Mouse (Mus musculus) midbrain, embryonic 15.5 days (tissue): ENCODE results near the gene Mlx. TPM values are rescaled to one million over a fixed set of nuclear protein-coding genes. Genes with fewer than 3 reads are reported as not detected.
A peak's percentile ranks its signal among the peaks of the same experiment; 100 is the strongest.

Experiments used
- ATAC-seq: fragments of 200-750 bp; cut with Nextera tagmentation; replicated peaks from 2 replicates; pipeline ENCODE4 v1.8.0; 2017; ENCODE audit warnings: moderate TSS enrichment
- H3K27ac ChIP-seq: fragments of 300-500 bp; sonication (generic); 2 replicates; pipeline ENCODE4 v1.5.1; 2015; ENCODE audit warnings: mild to moderate bottlenecking, inconsistent platforms
- H3K27me3 ChIP-seq: fragments of 300-500 bp; sonication (generic); replicated peaks from 2 replicates; pipeline ENCODE4 v1.6.1; 2015; ENCODE audit warnings: inconsistent platforms
- H3K36me3 ChIP-seq: fragments of 300-500 bp; sonication (generic); replicated peaks from 2 replicates; pipeline ENCODE4 v1.6.1; 2015; ENCODE audit warnings: inconsistent platforms
- H3K4me1 ChIP-seq: fragments of 300-500 bp; sonication (generic); 2 replicates; pipeline ENCODE4 v1.6.1; 2015; ENCODE audit warnings: inconsistent platforms
- H3K4me2 ChIP-seq: fragments of 300-500 bp; sonication (generic); 2 replicates; pipeline ENCODE4 v1.6.1; 2015; ENCODE audit warnings: inconsistent platforms, mild to moderate bottlenecking, moderate library complexity
- H3K4me3 ChIP-seq: fragments of 300-500 bp; sonication (generic); 2 replicates; pipeline ENCODE4 v1.5.1; 2015; ENCODE audit warnings: mild to moderate bottlenecking, inconsistent platforms
- H3K9ac ChIP-seq: fragments of 300-500 bp; sonication (generic); 2 replicates; pipeline ENCODE4 v1.6.1; 2015; ENCODE audit warnings: mild to moderate bottlenecking, inconsistent platforms
- H3K9me3 ChIP-seq: fragments of 300-500 bp; sonication (generic); 2 replicates; pipeline ENCODE4 v1.6.1; 2016; ENCODE audit warnings: inconsistent platforms
- WGBS: fragments of 180-500 bp; shearing (Covaris S2); methylation state at CpG from one replicate; pipeline ENCODE4 v1.1.7; 2015; ENCODE audit warnings: mixed read lengths; 5-methylcytosine and 5-hydroxymethylcytosine counted together
- polyA plus RNA-seq: library from polyadenylated mRNA; unstranded; fragments of >200 nt; fragmentation: Nextera tagmentation; extraction: Ambion mirVana; gene quantifications from 2 replicates; pipeline ENCODE4 v1.2.1, GENCODE M21; 2015

Gene Mlx
- polyA plus RNA-seq, 1 experiment from 2014 or later: 103 TPM

DNA sequence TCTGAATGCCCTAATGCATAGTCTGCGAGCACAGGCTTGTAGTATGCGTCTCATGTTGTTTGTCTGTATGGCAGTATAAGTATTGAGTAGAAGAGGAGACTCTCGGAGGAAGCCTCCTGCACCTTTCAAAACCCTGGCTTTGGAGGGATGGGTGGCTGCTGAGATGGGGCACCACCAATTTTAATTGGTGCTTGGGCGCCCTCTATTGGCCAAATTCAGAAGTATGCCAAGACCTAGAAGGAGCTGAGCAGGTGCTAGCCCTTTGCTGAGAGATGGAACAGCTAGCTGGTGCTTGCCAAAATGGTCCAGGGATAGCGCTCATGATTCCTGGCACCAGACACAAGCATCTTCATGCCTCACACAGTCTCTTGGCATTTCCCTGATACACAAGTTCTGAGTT, 29.2 kb upstream of the Mlx start:
- Histone ChIP-seq H3K27ac (no peak overlapping the region), H3K27me3 (no peaks in the 10 kb centered on the region), H3K9ac (no peak overlapping the region), H3K4me3 (no peak overlapping the region), H3K4me2 (no peak overlapping the region), H3K9me3 (no peaks in the 10 kb centered on the region), H3K36me3 (peaks cover 61% of the 10 kb centered on the region), H3K4me1 (no peaks in the 10 kb centered on the region)
- WGBS: 35% methylated on average over 5 of the region's 5 CpGs
- ATAC-seq: no peak

DNA sequence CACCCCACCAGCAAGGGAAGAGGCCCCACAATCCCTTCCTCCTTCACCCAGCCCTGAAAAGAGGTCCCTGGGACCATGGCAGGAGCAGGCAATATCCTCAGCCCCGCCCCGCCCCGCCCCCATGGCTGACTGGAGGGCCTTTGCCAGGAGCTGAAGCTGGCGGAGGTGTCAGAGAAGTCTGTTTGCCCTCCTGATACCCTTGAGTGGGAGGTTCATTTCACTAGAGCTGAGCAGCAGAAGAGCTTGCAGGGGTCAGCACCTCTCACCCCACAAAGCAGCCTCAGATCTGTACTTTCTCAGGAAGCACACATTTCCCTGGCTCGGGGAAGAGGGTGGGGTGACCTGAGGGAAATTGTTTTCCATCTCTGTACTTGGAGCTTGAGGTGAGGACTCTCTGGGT, 28.4 kb upstream of the Mlx start:
- Histone ChIP-seq H3K9me3 (no peaks in the 10 kb centered on the region), H3K27me3 (no peaks in the 10 kb centered on the region), H3K9ac (no peak overlapping the region), H3K4me3 (no peak overlapping the region), H3K4me2 (no peak overlapping the region), H3K36me3 (peaks cover 60% of the 10 kb centered on the region), H3K27ac (no peak overlapping the region), H3K4me1 (no peaks in the 10 kb centered on the region)
- 76% methylated on average over 5 of the region's 5 CpGs for WGBS
- ATAC-seq: no peak

DNA sequence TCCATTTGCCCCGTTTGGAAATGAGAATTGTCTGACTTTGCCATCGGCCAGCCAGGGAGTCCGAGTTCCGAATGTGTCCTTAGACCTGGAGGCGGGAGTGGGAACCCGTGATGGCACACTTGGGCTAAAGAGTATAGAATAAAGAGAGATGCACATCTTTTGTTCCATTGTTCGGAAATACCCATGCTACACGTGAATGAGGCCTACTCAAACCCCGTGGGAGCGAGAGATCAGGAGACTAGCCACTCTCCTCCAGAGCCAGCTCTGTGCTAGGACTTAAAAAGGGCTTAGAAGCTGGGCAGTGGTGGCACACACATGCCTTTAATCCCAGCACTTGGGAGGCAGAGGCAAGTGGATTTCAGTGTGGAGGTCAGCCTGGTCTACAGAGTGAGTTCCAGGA, 27.6 kb upstream of the Mlx start:
- Histone ChIP-seq H3K4me3 (no peak overlapping the region), H3K36me3 (peaks cover 54% of the 10 kb centered on the region), H3K4me2 (no peak overlapping the region), H3K27me3 (no peaks in the 10 kb centered on the region), H3K27ac (peak overlapping the region; percentile 61; the same call in 1 of the 2 replicates), H3K9me3 (no peaks in the 10 kb centered on the region), H3K4me1 (no peaks in the 10 kb centered on the region), H3K9ac (no peak overlapping the region; the same call in 1 of the 2 replicates)
- ATAC-seq: no peak
- WGBS: 65% methylated on average over 10 of the region's 10 CpGs

DNA sequence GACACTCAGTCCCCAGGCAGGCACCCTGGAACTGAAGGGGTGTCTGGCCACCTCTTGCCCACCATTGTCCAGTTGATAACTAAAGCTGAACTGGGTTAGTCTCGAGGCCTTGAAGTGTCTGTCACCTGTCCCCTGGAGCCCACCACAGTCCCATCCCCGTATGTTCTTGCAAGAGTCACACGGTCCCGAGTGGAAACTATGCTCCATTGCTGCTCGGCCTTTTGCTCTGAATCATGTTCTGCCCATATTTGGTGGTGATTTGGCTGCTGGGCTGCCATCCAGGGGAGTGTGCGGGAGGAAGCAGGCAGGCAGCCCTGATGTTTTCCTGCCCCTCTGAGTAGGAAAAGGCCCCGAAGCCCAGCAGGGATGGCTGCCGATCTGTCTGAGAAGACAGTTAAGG, 27.0 kb upstream of the Mlx start:
- Histone ChIP-seq H3K4me2 (no peak overlapping the region), H3K4me1 (no peaks in the 10 kb centered on the region), H3K36me3 (peaks cover 50% of the 10 kb centered on the region), H3K27me3 (no peaks in the 10 kb centered on the region), H3K9me3 (no peaks in the 10 kb centered on the region), H3K9ac (no peak overlapping the region; the same call in 1 of the 2 replicates), H3K4me3 (no peak overlapping the region), H3K27ac (peak overlapping the region; percentile 61)
- WGBS: 89% methylated on average over 8 of the region's 8 CpGs
- ATAC-seq: no peak

DNA sequence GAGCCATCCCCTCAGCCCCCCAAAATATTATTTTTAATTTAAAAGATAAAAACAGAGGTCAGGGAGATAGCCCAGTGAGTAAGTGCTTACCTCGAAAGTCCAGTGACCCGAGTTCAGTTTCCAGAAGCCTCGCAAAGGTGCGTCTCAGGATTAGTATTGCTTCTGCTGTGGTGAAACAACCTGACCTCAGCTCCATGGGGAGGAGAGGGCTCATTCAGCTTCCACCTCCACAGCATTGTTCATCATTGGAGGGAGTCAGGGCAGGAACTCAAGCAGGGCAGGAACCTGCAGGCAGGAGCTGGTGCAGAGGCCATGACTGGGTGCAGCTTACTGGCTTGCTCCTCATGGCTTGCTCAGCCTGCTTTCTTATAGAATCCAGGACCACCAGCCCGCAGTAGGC, 26.0 kb upstream of the Mlx start:
- ATAC-seq: no peak
- no peaks in the 10 kb centered on the region for H3K4me1 ChIP-seq
- H3K27ac ChIP-seq: no peak overlapping the region
- H3K27me3 ChIP-seq: no peaks in the 10 kb centered on the region
- no peak overlapping the region for H3K4me3 ChIP-seq
- H3K36me3 ChIP-seq: peaks cover 41% of the 10 kb centered on the region
- no peak overlapping the region for H3K9ac ChIP-seq
- H3K9me3 ChIP-seq: no peaks in the 10 kb centered on the region
- no peak overlapping the region for H3K4me2 ChIP-seq
- 92% methylated on average over 5 of the region's 5 CpGs for WGBS

DNA sequence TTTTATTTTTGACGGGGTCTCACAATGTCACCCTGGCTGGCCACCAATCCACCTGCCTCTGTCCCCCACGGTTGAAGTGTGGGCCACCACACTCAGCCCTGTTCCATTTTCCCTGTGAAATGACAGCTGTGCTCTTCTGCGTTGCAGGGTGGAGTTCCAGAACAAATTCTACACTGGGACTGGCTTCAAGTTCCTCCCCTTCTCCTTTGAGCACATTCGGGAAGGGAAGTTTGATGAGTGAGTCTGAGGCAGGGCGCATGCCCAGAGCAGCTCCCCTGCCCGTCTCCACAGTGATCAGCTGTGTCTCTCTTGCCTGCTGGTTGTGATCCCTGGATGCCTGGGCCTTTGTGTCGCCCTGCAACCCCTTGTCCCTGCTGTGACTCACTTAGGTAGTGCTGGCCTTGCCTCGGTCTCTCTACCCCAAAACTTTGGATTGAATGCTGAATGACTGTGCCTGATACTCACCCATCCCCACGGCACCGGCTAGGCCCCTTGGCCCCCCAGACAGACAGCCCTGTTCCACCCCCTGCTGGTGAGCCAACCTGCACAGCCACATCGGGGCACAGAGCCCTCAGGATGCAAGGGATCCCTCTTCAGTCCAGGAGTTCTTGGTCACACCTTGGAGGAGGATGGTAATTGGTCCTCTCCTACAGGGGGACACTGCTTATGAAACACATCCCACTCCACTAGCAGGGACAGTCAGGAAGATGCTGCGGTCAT, 24.8 kb upstream of the Mlx start:
- no peaks in the 10 kb centered on the region for H3K9me3 ChIP-seq
- H3K4me2 ChIP-seq: no peak overlapping the region
- H3K36me3 ChIP-seq: peaks cover 39% of the 10 kb centered on the region
- no peak overlapping the region for H3K27ac ChIP-seq
- H3K9ac ChIP-seq: no peak overlapping the region
- no peaks in the 10 kb centered on the region for H3K27me3 ChIP-seq
- no peak for ATAC-seq
- WGBS: 78% methylated on average over 12 of the region's 12 CpGs
- H3K4me3 ChIP-seq: no peak overlapping the region
- peaks cover 7% of the 10 kb centered on the region for H3K4me1 ChIP-seq

DNA sequence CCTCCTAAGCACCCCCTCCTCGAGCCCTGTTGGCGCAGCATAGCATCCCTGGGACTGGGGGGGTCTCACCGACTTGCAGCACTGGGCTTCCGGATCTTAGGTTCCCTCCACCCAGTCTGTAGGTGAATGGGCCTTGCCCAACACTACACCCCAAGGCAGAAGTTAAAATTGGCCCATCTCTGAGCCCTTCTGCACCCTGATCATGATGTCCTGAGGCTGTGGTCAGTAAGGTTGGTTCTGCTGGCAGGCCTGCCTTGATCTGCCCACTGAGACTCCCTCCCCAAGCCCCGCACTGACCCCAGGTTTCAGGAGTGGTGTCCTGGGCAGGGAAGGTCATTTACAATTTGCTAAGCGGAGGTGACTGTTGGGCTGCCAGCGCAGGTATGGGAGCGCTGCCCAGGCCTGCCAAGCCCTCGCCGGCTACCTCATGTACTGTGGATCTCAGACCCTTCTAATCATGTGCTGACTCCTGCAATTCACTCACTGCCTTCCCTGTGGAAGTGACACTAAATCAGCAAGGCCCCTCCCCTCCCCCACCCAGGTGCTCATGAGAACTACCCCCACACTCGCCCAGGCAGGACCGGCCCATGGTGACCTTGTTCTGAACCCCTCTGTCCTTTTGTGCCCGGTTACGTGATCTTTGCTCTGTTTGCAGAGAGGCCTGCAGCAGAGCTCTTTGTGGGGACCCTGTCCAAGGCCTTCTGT, 24.0 kb upstream of the Mlx start:
- Histone ChIP-seq H3K9ac (no peak overlapping the region), H3K4me1 (peaks cover 8% of the 10 kb centered on the region), H3K4me3 (no peak overlapping the region), H3K27ac (peak overlapping the region; percentile 30), H3K9me3 (no peaks in the 10 kb centered on the region), H3K27me3 (no peaks in the 10 kb centered on the region; the same call in 1 of the 2 replicates), H3K36me3 (peaks cover 37% of the 10 kb centered on the region), H3K4me2 (no peak overlapping the region)
- no peak for ATAC-seq
- WGBS: 84% methylated on average over 14 of the region's 14 CpGs

DNA sequence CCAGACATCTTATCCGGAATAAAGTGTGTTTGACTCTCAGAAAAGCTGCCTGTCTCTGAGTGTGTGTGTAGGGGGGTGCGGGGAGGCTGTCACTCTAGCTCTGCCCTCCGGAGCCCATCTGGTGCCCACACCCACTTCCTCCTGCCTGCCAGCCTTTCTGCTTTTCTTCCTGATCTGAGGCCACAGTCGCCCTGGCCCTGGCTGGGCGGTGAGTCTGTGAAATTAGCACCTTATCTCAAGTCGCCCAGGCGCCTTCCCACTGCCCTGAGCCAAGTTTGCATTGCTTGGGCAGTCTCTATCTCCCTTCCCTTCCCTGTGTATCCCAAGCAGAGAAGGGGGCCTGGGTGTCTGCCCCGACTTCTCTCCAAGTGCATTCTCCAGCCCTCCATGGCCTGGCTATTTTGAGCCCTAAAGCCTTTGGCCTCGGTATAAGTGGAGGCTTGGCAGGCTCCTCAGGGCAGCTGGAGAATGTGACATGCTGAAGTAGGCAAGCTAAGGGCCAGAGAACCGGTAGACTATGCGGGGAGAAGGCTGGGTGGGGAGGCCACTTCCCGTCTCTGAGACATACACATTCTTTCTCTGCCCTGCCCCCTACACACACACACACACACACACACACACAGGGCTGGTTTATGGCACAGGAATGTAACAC, 23.3 kb upstream of the Mlx start:
- H3K9me3 ChIP-seq: no peaks in the 10 kb centered on the region
- no peak for ATAC-seq
- no peaks in the 10 kb centered on the region; the same call in 1 of the 2 replicates for H3K27me3 ChIP-seq
- H3K4me2 ChIP-seq: no peak overlapping the region
- peaks cover 30% of the 10 kb centered on the region for H3K36me3 ChIP-seq
- no peak overlapping the region for H3K4me3 ChIP-seq
- H3K9ac ChIP-seq: no peak overlapping the region
- peaks cover 8% of the 10 kb centered on the region for H3K4me1 ChIP-seq
- peak overlapping the region; percentile 30 for H3K27ac ChIP-seq
- 68% methylated on average over 12 of the region's 12 CpGs for WGBS

DNA sequence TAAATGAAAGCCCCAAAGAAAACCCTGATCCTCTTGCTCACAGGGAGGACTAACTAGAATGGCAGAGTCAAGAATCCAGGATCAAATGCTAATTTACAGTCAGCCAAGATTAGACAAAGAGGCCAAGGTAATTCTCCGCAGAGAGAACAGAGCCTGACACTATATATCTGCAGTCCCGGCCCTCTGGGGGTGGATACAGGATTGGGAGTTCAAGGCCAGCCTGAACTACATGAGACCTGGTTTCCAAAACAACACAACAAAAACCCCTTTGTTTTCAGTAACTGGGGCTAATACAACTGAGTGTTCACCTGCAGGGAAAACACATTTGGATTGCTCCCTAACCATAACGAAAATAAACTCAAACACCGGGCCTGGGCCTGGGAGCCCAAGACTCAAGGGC, 22.6 kb upstream of the Mlx start:
- Histone ChIP-seq H3K4me3 (no peak overlapping the region), H3K4me2 (no peak overlapping the region), H3K9ac (no peak overlapping the region), H3K27me3 (no peaks in the 10 kb centered on the region; the same call in 1 of the 2 replicates), H3K36me3 (peaks cover 26% of the 10 kb centered on the region), H3K4me1 (peaks cover 12% of the 10 kb centered on the region), H3K9me3 (no peaks in the 10 kb centered on the region), H3K27ac (0 out of 2 replicates have a peak overlapping the region, but pooled peaks have one; percentile 30)
- WGBS: 81% methylated on average over 4 of the region's 4 CpGs
- ATAC-seq: no peak

DNA sequence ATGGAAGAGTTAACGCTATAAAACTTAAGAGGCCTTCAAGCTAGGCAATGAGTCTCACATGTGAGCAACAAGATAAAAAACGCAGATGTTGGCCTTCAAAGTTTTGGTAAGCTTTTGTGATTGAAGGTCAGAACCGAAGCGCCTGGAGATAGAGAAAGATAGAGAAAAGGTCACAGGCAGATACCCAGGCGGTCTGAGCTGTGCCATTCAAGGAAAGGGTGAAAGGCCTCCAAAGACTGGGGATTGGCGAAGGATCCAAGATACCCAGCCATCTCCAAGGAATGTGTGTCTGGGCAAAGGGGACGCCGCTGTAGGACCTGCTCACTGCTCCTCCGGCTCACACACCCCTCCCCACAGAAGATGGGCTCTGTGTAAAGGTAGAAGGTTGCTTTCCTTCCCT, 22.1 kb upstream of the Mlx start:
- Histone ChIP-seq H3K9ac (no peak overlapping the region), H3K27me3 (no peaks in the 10 kb centered on the region; the same call in 1 of the 2 replicates), H3K27ac (no peak overlapping the region), H3K9me3 (no peaks in the 10 kb centered on the region), H3K4me2 (no peak overlapping the region), H3K4me1 (peaks cover 13% of the 10 kb centered on the region), H3K36me3 (peaks cover 21% of the 10 kb centered on the region), H3K4me3 (no peak overlapping the region)
- no peak for ATAC-seq
- WGBS: 94% methylated on average over 9 of the region's 9 CpGs

DNA sequence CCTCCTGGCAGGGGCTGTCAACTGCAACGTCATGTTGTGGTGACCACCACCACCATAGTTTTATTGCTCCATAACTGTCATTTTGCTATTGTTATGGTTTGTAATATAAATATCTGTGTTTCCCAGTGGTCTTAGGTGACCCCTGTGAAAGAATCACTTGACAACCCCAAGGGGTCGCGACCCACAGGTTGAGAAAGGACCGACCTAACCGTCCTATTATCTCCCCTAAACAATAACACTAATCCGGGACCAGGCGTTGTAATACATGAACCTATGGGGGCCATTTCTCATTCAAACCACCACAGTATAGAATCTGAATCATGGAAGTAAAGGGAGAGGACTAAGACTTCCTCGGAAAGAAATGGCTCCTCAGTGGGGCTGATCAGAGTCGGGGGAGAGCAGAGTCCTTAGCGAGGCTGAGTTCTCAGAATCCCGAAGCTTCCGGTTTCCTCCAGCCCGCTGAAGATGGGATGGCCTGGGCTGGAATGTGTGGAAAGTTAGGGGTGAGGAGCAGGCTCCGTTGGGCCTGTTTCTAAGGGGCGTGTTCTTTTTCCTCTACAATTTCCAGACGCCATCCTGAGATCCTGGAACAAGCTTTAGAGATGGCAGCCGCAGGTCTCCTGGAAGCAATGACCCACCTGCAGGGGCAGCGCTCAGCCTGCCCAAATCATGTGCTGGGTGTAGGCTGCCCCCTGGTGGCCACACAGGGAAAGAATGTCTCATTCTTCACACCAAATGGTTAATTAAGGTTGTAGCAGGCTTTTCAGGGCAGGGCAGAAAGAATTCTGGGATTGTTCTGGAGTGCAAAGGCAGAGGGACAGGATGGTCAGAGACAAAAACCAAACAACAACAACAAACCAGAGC, 20.3 kb upstream of the Mlx start:
- peak overlapping the region; percentile 28 for H3K4me3 ChIP-seq
- H3K27ac ChIP-seq: 0 out of 2 replicates have a peak overlapping the region, but pooled peaks have one; percentile 30
- H3K4me2 ChIP-seq: peak overlapping the region; percentile 58
- 16% methylated on average over 18 of the region's 18 CpGs for WGBS
- peaks cover 16% of the 10 kb centered on the region for H3K36me3 ChIP-seq
- H3K27me3 ChIP-seq: no peaks in the 10 kb centered on the region; the same call in 1 of the 2 replicates
- ATAC-seq: no peak
- H3K4me1 ChIP-seq: peaks cover 22% of the 10 kb centered on the region
- no peaks in the 10 kb centered on the region for H3K9me3 ChIP-seq
- peak overlapping the region; percentile 35 for H3K9ac ChIP-seq
